Mouse (Mus musculus): ENCODE measurements around the gene Sema3f. TPM values are rescaled to one million over a fixed set of nuclear protein-coding genes. Genes with fewer than 3 reads are reported as not detected.

Sema3f gene
- total RNA-seq (2021) = 1 to 10 TPM; 2.9 to 4.2 TPM

- DNase-seq (ENCODE audit: extremely low spot score in 1 of 2, low spot score in 1 of 2) = peak; percentile 40 to 42
Observed at GRCm38 (mm10) chr9:107709697-107710483, at the start of gene Sema3f. Gene Sema3f, minus strand, starts transcription at chr9:107710475.

GRCm38 (mm10) chr9:107759593-107759992 lies 49.3 kb upstream of the Sema3f start:
- no peak for DNase-seq (ENCODE audit: extremely low spot score in 1 of 2, low spot score in 1 of 2)

GRCm38 (mm10) chr9:107750378-107750777 lies 40.1 kb upstream of the Sema3f start:
- no peak for DNase-seq (ENCODE audit: extremely low spot score in 1 of 2, low spot score in 1 of 2)

GRCm38 (mm10) chr9:107748063-107748462 lies 37.8 kb upstream of the Sema3f start:
- no peak for DNase-seq (ENCODE audit: extremely low spot score in 1 of 2, low spot score in 1 of 2)

- DNase-seq (ENCODE audit: extremely low spot score in 1 of 2, low spot score in 1 of 2) = no peak
Observed at GRCm38 (mm10) chr9:107747310-107747709, 37.0 kb upstream of the Sema3f start.

GRCm38 (mm10) chr9:107746679-107747078 lies 36.4 kb upstream of the Sema3f start:
- no peak for DNase-seq (ENCODE audit: extremely low spot score in 1 of 2, low spot score in 1 of 2)

GRCm38 (mm10) chr9:107744061-107744460 lies 33.8 kb upstream of the Sema3f start:
- DNase-seq (ENCODE audit: extremely low spot score in 1 of 2, low spot score in 1 of 2) = no peak

- no peak for DNase-seq (ENCODE audit: extremely low spot score in 1 of 2, low spot score in 1 of 2)
Observed at GRCm38 (mm10) chr9:107738841-107739202, 28.5 kb upstream of the Sema3f start.

- DNase-seq (ENCODE audit: extremely low spot score in 1 of 2, low spot score in 1 of 2) = peak; percentile 95 to 97
Observed at GRCm38 (mm10) chr9:107738020-107738840, 28.0 kb upstream of the Sema3f start.

GRCm38 (mm10) chr9:107736185-107736485 lies 25.9 kb upstream of the Sema3f start:
- no peak for DNase-seq (ENCODE audit: extremely low spot score in 1 of 2, low spot score in 1 of 2)

- DNase-seq (ENCODE audit: extremely low spot score in 1 of 2, low spot score in 1 of 2) = no peak
Observed at GRCm38 (mm10) chr9:107735356-107736184, 25.3 kb upstream of the Sema3f start.

GRCm38 (mm10) chr9:107734567-107734971 lies 24.3 kb upstream of the Sema3f start:
- no peak for DNase-seq (ENCODE audit: extremely low spot score in 1 of 2, low spot score in 1 of 2)

- no peak for DNase-seq (ENCODE audit: extremely low spot score in 1 of 2, low spot score in 1 of 2)
Observed at GRCm38 (mm10) chr9:107729709-107730108, 19.4 kb upstream of the Sema3f start.

- no peak for DNase-seq (ENCODE audit: extremely low spot score in 1 of 2, low spot score in 1 of 2)
Observed at GRCm38 (mm10) chr9:107728919-107729670, 18.8 kb upstream of the Sema3f start.

GRCm38 (mm10) chr9:107727041-107727440 lies 16.8 kb upstream of the Sema3f start:
- no peak for DNase-seq (ENCODE audit: extremely low spot score in 1 of 2, low spot score in 1 of 2)

GRCm38 (mm10) chr9:107724796-107725195 lies 14.5 kb upstream of the Sema3f start:
- no peak for DNase-seq (ENCODE audit: extremely low spot score in 1 of 2, low spot score in 1 of 2)

GRCm38 (mm10) chr9:107723794-107724531 lies 13.7 kb upstream of the Sema3f start:
- DNase-seq (ENCODE audit: extremely low spot score in 1 of 2, low spot score in 1 of 2) = no peak

- DNase-seq (ENCODE audit: extremely low spot score in 1 of 2, low spot score in 1 of 2) = no peak
Observed at GRCm38 (mm10) chr9:107723292-107723691, 13.0 kb upstream of the Sema3f start.

- no peak for DNase-seq (ENCODE audit: extremely low spot score in 1 of 2, low spot score in 1 of 2)
Observed at GRCm38 (mm10) chr9:107718781-107719540, 8.7 kb upstream of the Sema3f start.
